Mouse (Mus musculus): ENCODE measurements around the gene Ptpn14.

DNA sequence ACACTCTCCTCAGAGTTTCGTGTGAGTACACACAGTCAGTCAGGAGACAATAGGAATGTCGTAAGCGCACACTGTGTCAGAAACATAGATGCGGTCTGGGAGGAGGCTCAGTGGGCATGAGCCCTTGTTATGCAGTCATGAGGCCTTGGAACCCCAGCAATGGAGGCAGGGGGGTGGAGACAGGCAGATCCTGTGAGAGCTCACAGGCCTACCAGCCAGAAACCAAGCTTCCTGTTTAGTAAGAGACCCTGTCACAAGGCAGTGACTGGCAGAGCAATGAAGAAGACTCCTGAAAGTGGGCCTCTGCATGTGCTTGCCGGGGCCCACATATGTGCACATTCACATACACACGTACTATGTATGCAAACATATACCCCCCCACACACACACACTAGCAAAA, 79.9 kb downstream of the Ptpn14 start:
- no peak for TF ChIP-seq CTCF (IDR thresholded peaks at IDR 0.05; ENCODE audit: low read depth)
- TF ChIP-seq EP300 (IDR thresholded peaks at IDR 0.05; ENCODE audit: low read depth): no peak
